Mouse (Mus musculus) adrenal gland, adult 2 months (tissue): ENCODE results near the gene Ajm1. TPM values are rescaled to one million over a fixed set of nuclear protein-coding genes. Genes with fewer than 3 reads are reported as not detected.

Experiments
- DNase-seq: peaks from one replicate; pipeline ENCODE4 v3.0.0; 2021
- polyA plus RNA-seq: library from polyadenylated mRNA; depleted of rRNA; stranded (reverse); fragments of >200 nt; gene quantifications from 2 replicates; pipeline ENCODE4 v1.2.3, GENCODE M21; 2012; rRNA removed
- total RNA-seq, 2 experiments: library from RNA; stranded (reverse); gene quantifications; 2 replicates each; pipeline ENCODE4 v1.2.3; 2021

Ajm1 gene
- total and polyA plus RNA-seq, 3 experiments: 1.4 to 10.5 (median 2.1) TPM

DNA sequence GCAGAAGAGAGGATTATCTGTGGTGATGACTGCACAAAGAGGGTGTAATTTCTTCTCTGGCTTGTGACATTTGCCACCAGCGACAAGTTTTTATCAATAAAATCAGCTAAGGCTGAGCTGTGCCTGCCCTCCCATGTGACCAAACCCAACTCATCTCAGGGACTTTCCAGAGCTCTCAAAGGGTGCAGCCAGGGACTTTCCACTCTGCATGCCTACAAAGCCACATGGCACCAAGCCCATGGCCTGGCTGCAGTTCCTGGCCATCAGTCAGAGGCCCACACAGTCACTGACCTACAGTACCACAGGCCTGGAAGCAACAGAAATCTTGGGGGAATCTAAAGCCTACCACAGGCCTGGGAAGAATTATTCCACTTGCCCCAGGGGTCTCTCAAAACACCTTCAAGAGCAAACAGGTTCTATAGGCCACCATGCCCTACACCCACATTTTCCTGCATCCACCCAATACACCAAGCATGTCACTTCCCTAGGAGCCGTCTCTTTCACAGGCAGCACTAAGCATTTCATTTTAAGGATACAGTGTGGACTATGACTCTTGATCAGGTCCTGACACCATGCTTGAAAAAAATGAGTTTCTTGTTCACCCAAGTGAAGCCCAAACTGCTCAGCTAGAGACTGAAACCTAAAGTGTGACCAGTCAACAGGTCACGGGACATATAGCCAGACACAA lies 47.2 kb downstream of the Ajm1 start:
- peak; percentile 96 for DNase-seq

DNA sequence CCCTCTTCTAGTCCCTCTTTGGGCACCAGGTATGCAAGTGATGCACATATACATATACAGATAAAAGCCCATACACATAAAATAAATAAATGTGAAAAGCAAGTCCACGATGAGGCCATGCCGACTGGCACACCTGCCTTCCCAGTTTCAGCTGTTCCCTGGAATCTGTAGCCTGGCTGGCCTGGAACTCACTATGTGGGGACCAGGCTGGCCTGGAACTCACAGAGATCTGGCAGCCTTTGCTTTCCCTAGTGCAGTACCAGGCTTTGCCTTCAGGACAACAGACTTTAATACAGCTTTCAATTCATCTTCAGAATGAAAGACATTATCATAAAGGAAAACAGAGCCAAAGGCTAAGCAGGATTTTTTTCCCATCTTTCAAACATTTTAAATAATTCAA lies 47.9 kb downstream of the Ajm1 start:
- DNase-seq: no peak

GRCm38 (mm10) chr2:25526510-25527302 lies 54.9 kb downstream of the Ajm1 start:
- DNase-seq: peak; percentile 59

Other genes with a start within 250 kb of the Ajm1 start
Only the 30 nearest of the 34 such genes appear.
- 10 to 100 TPM; 15.0 to 22.7 TPM for gene Uap1l1, start 216.1 kb downstream of the Ajm1 start, total RNA-seq
- gene Uap1l1, start 216.1 kb downstream of the Ajm1 start, polyA plus RNA-seq: 28.4 and 41.5 TPM in 2 replicates
- under 1 TPM in 1 of 2 experiments, not detected in 1; 0.23 TPM for gene Sapcd2, start 209.4 kb downstream of the Ajm1 start, total RNA-seq
- 3.9 and 4.4 TPM in 2 replicates for gene Sapcd2, start 209.4 kb downstream of the Ajm1 start, polyA plus RNA-seq
- gene Entpd2, start 185.9 kb downstream of the Ajm1 start, total RNA-seq: 1 to 10 TPM; 3.7 to 7.2 TPM
- 21.1 and 24.7 TPM in 2 replicates for gene Entpd2, start 185.9 kb downstream of the Ajm1 start, polyA plus RNA-seq
- 100 to 1,000 TPM; 128 to 145 TPM for gene Npdc1, start 182.4 kb downstream of the Ajm1 start, total RNA-seq
- gene Npdc1, start 182.4 kb downstream of the Ajm1 start, polyA plus RNA-seq: 685 and 775 TPM in 2 replicates
- gene Fut7, start 158.5 kb downstream of the Ajm1 start, total RNA-seq: under 1 TPM in 1 of 2 experiments, not detected in 1; 0.24 TPM
- 0.10 and 0.40 TPM in 2 replicates for gene Fut7, start 158.5 kb downstream of the Ajm1 start, polyA plus RNA-seq
- 10 to 100 TPM; 32.1 to 42.7 TPM for gene Abca2, start 153.1 kb downstream of the Ajm1 start, total RNA-seq
- gene Abca2, start 153.1 kb downstream of the Ajm1 start, polyA plus RNA-seq: 86.8 and 118 TPM in 2 replicates
- under 1 TPM in 1 of 2 experiments, not detected in 1; 0.66 TPM for gene Clic3, start 124.9 kb downstream of the Ajm1 start, total RNA-seq
- 1.6 and 3.4 TPM in 2 replicates for gene Clic3, start 124.9 kb downstream of the Ajm1 start, polyA plus RNA-seq
- 10 to 100 TPM; 33.3 to 35.2 TPM for gene Paxx, start 120.7 kb downstream of the Ajm1 start, total RNA-seq
- gene Paxx, start 120.7 kb downstream of the Ajm1 start, polyA plus RNA-seq: 85.9 and 124 TPM in 2 replicates
- 1 to 10 TPM; 2.5 to 2.7 TPM for gene Ptgds, start 111.7 kb downstream of the Ajm1 start, total RNA-seq
- 4.9 and 5.6 TPM in 2 replicates for gene Ptgds, start 111.7 kb downstream of the Ajm1 start, polyA plus RNA-seq
- not detected for gene Lcn12, start 87.8 kb downstream of the Ajm1 start, total RNA-seq
- not detected in 2 replicates for gene Lcn12, start 87.8 kb downstream of the Ajm1 start, polyA plus RNA-seq
- 10 to 100 TPM; 83.9 to 89.5 TPM for gene Fbxw5, start 81.0 kb downstream of the Ajm1 start, total RNA-seq
- gene Fbxw5, start 81.0 kb downstream of the Ajm1 start, polyA plus RNA-seq: 34.4 and 64.3 TPM in 2 replicates
- 1 to 10 TPM; 1.5 to 2.0 TPM for gene C8g, start 80.0 kb downstream of the Ajm1 start, total RNA-seq
- gene C8g, start 80.0 kb downstream of the Ajm1 start, polyA plus RNA-seq: 2.7 and 3.0 TPM in 2 replicates
- 10 to 100 TPM; 22.3 to 29.0 TPM for gene Traf2, start 34.8 kb downstream of the Ajm1 start, total RNA-seq
- gene Traf2, start 34.8 kb downstream of the Ajm1 start, polyA plus RNA-seq: 11.1 and 12.7 TPM in 2 replicates
- gene Edf1, start 23.9 kb downstream of the Ajm1 start, total RNA-seq: 100 to 1,000 TPM; 307 to 329 TPM
- gene Edf1, start 23.9 kb downstream of the Ajm1 start, polyA plus RNA-seq: 127 and 140 TPM in 2 replicates
- 1 to 10 TPM; 2.3 to 7.4 TPM for gene Mamdc4, start 6.9 kb downstream of the Ajm1 start, total RNA-seq
- 4.2 and 8.8 TPM in 2 replicates for gene Mamdc4, start 6.9 kb downstream of the Ajm1 start, polyA plus RNA-seq
- 10 to 100 TPM; 53.5 to 54.1 TPM for gene Phpt1, start 6.5 kb downstream of the Ajm1 start, total RNA-seq
- gene Phpt1, start 6.5 kb downstream of the Ajm1 start, polyA plus RNA-seq: 36.7 and 53.4 TPM in 2 replicates
- 10 to 100 TPM; 86.4 to 96.9 TPM for gene Rabl6, start 26.8 kb upstream of the Ajm1 start, total RNA-seq
- gene Rabl6, start 26.8 kb upstream of the Ajm1 start, polyA plus RNA-seq: 139 and 150 TPM in 2 replicates
- gene Ccdc183, start 35.9 kb upstream of the Ajm1 start, total RNA-seq: not detected
- not detected in 2 replicates for gene Ccdc183, start 35.9 kb upstream of the Ajm1 start, polyA plus RNA-seq
- 10 to 100 TPM; 23.2 to 35.5 TPM for gene Tmem141, start 40.2 kb upstream of the Ajm1 start, total RNA-seq
- gene Tmem141, start 40.2 kb upstream of the Ajm1 start, polyA plus RNA-seq: 27.1 and 27.9 TPM in 2 replicates
- gene Fcna, start 46.3 kb upstream of the Ajm1 start, total RNA-seq: 10 to 100 TPM in 1 of 2 experiments, 1 to 10 TPM in 1; 4.6 to 10.1 TPM
- gene Fcna, start 46.3 kb upstream of the Ajm1 start, polyA plus RNA-seq: 2.4 and 4.4 TPM in 2 replicates
- gene Lcn8, start 71.4 kb upstream of the Ajm1 start, total RNA-seq: not detected
- gene Lcn8, start 71.4 kb upstream of the Ajm1 start, polyA plus RNA-seq: not detected in 2 replicates
- not detected for gene Lcn5, start 76.2 kb upstream of the Ajm1 start, total RNA-seq
- not detected in 2 replicates for gene Lcn5, start 76.2 kb upstream of the Ajm1 start, polyA plus RNA-seq
- gene Lcn6, start 95.0 kb upstream of the Ajm1 start, total RNA-seq: not detected
- not detected in 2 replicates for gene Lcn6, start 95.0 kb upstream of the Ajm1 start, polyA plus RNA-seq
- not detected for gene Lcn10, start 101.0 kb upstream of the Ajm1 start, total RNA-seq
- not detected in 2 replicates for gene Lcn10, start 101.0 kb upstream of the Ajm1 start, polyA plus RNA-seq
- 1 to 10 TPM in 1 of 2 experiments, under 1 TPM in 1; 0.41 to 1.8 TPM for gene Obp2a, start 118.3 kb upstream of the Ajm1 start, total RNA-seq
- gene Obp2a, start 118.3 kb upstream of the Ajm1 start, polyA plus RNA-seq: 4.8 and 6.2 TPM in 2 replicates
- 10 to 100 TPM; 36.7 to 46.1 TPM for gene Bmyc, start 125.0 kb upstream of the Ajm1 start, total RNA-seq
- 134 and 139 TPM in 2 replicates for gene Bmyc, start 125.0 kb upstream of the Ajm1 start, polyA plus RNA-seq
- gene Obp2b, start 155.3 kb upstream of the Ajm1 start, total RNA-seq: not detected
- not detected in 2 replicates for gene Obp2b, start 155.3 kb upstream of the Ajm1 start, polyA plus RNA-seq
- not detected for gene Lcn3, start 183.8 kb upstream of the Ajm1 start, total RNA-seq
- gene Lcn3, start 183.8 kb upstream of the Ajm1 start, polyA plus RNA-seq: not detected in 2 replicates
- gene Lcn11, start 195.3 kb upstream of the Ajm1 start, total RNA-seq: not detected
- not detected in 2 replicates for gene Lcn11, start 195.3 kb upstream of the Ajm1 start, polyA plus RNA-seq
- not detected for gene Gm13539, start 200.5 kb upstream of the Ajm1 start, total RNA-seq
- not detected in 2 replicates for gene Gm13539, start 200.5 kb upstream of the Ajm1 start, polyA plus RNA-seq